Mouse (Mus musculus) lung, adult 2 months (tissue): ENCODE results near the gene Gm20388.

Source experiments
- CTCF ChIP-seq: fragments of 200-500 bp; IDR thresholded peaks from 2 replicates; pipeline ENCODE4 v1.5.1; 2011; ENCODE audit warnings: mild to moderate bottlenecking, low read length, control low read depth; ENCODE audit not compliant: insufficient read depth
- POLR2A ChIP-seq: fragments of 200-500 bp; IDR thresholded peaks from 2 replicates; pipeline ENCODE4 v1.6.1; 2011; ENCODE audit warnings: low read depth, mild to moderate bottlenecking, control low read depth, low read length, borderline replicate concordance; ENCODE audit errors: extremely low read depth

DNA sequence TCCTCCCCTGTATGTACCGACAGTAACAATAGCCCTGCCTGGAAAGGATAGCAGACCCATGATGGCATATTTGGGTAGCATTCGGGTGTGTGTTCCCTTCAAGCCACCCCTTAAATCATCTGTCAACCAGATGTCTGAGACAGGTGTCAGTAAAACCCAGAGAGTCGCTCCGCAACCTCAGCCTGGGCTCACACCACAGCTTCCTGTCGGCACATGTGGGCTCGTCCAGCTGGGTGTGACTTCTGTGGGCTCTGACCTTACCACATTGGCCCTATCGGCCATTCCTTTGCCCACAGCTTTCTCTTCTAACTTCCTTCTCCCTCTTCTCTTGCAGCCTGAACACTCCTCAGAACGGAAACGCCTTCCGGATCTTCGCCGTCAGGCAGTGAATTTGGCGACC, 139.3 kb downstream of the Gm20388 start:
- TF ChIP-seq CTCF (no peak), POLR2A (no peak)
